Mouse (Mus musculus): Measurements from ENCODE around the gene Dxo. TPM values are rescaled to one million over a fixed set of nuclear protein-coding genes. Genes with fewer than 3 reads are reported as not detected.
"Not testable (repeated sequence)": the region's sequence is repeated elsewhere in the genome, so short reads cannot be mapped to it uniquely, and the experiment has no call there.

The Dxo gene
- polyA plus RNA-seq, 1 experiment from 2014 or later: 59.4 TPM

GRCm38 (mm10) chr17:34800781-34801305 lies 36.0 kb upstream of the Dxo start:
- 92% methylated on average over 16 of the region's 16 CpGs for WGBS
- H3K4me3 ChIP-seq (ENCODE audit: low read depth, low read length); H3K4me2 ChIP-seq (ENCODE audit: low read depth, low read length); H3K9me3 ChIP-seq (ENCODE audit: control insufficient read depth, low read length); H3K9ac ChIP-seq (replicated peaks; ENCODE audit: low read depth, low read length); H3K4me1 ChIP-seq (ENCODE audit: control insufficient read depth, insufficient read depth, low read length); H3K36me3 ChIP-seq (ENCODE audit: control insufficient read depth, insufficient read depth, low read length); H3K27me3 ChIP-seq (ENCODE audit: control insufficient read depth, insufficient read depth, low read length); ATAC-seq (ENCODE audit: low read depth); H3K27ac ChIP-seq (ENCODE audit: low read depth, low read length): not testable (repeated sequence)

GRCm38 (mm10) chr17:34802756-34803155 lies 34.1 kb upstream of the Dxo start:
- not testable (repeated sequence) for H3K27ac ChIP-seq (ENCODE audit: low read depth, low read length); H3K9me3 ChIP-seq (ENCODE audit: control insufficient read depth, low read length); H3K4me1 ChIP-seq (ENCODE audit: control insufficient read depth, insufficient read depth, low read length); H3K9ac ChIP-seq (replicated peaks; ENCODE audit: low read depth, low read length); H3K36me3 ChIP-seq (ENCODE audit: control insufficient read depth, insufficient read depth, low read length); H3K27me3 ChIP-seq (ENCODE audit: control insufficient read depth, insufficient read depth, low read length); H3K4me3 ChIP-seq (ENCODE audit: low read depth, low read length); ATAC-seq (ENCODE audit: low read depth); H3K4me2 ChIP-seq (ENCODE audit: low read depth, low read length)
- WGBS: 90% methylated on average over 9 of the region's 9 CpGs

GRCm38 (mm10) chr17:34803367-34803766 lies 33.5 kb upstream of the Dxo start:
- H3K4me3 ChIP-seq (ENCODE audit: low read depth, low read length); H3K4me1 ChIP-seq (ENCODE audit: control insufficient read depth, insufficient read depth, low read length); H3K27me3 ChIP-seq (ENCODE audit: control insufficient read depth, insufficient read depth, low read length); H3K36me3 ChIP-seq (ENCODE audit: control insufficient read depth, insufficient read depth, low read length); H3K9me3 ChIP-seq (ENCODE audit: control insufficient read depth, low read length); ATAC-seq (ENCODE audit: low read depth); H3K9ac ChIP-seq (replicated peaks; ENCODE audit: low read depth, low read length); H3K27ac ChIP-seq (ENCODE audit: low read depth, low read length); H3K4me2 ChIP-seq (ENCODE audit: low read depth, low read length): not testable (repeated sequence)
- WGBS: 88% methylated on average over 6 of the region's 6 CpGs

GRCm38 (mm10) chr17:34804301-34804700 lies 32.5 kb upstream of the Dxo start, which contains the start of gene Cyp21a1:
Gene Cyp21a1, minus strand, starts transcription at chr17:34804561.
- not testable (repeated sequence) for H3K4me3 ChIP-seq (ENCODE audit: low read depth, low read length); H3K9me3 ChIP-seq (ENCODE audit: control insufficient read depth, low read length); H3K4me2 ChIP-seq (ENCODE audit: low read depth, low read length); H3K36me3 ChIP-seq (ENCODE audit: control insufficient read depth, insufficient read depth, low read length); H3K27me3 ChIP-seq (ENCODE audit: control insufficient read depth, insufficient read depth, low read length); ATAC-seq (ENCODE audit: low read depth); H3K27ac ChIP-seq (ENCODE audit: low read depth, low read length); H3K4me1 ChIP-seq (ENCODE audit: control insufficient read depth, insufficient read depth, low read length); H3K9ac ChIP-seq (replicated peaks; ENCODE audit: low read depth, low read length)
- WGBS: 88% methylated on average over 2 of the region's 6 CpGs

- WGBS: 76% methylated on average over 6 of the region's 6 CpGs
Measured at GRCm38 (mm10) chr17:34804871-34805562, 31.8 kb upstream of the Dxo start.

GRCm38 (mm10) chr17:34807176-34807575 lies 29.6 kb upstream of the Dxo start:
- Histone ChIP-seq H3K4me1 (ENCODE audit: control insufficient read depth, insufficient read depth, low read length) (no peaks in the 10 kb centered on the region), H3K9ac (replicated peaks; ENCODE audit: low read depth, low read length) (no peak overlapping the region), H3K36me3 (ENCODE audit: control insufficient read depth, insufficient read depth, low read length) (no peaks in the 10 kb centered on the region), H3K27me3 (ENCODE audit: control insufficient read depth, insufficient read depth, low read length) (no peaks in the 10 kb centered on the region), H3K9me3 (ENCODE audit: control insufficient read depth, low read length) (no peaks in the 10 kb centered on the region), H3K27ac (ENCODE audit: low read depth, low read length) (no peak overlapping the region), H3K4me3 (ENCODE audit: low read depth, low read length) (no peak overlapping the region), H3K4me2 (ENCODE audit: low read depth, low read length) (no peak overlapping the region)
- ATAC-seq (ENCODE audit: low read depth): no peak
- 66% methylated on average over 3 of the region's 3 CpGs for WGBS

More at GRCm38 (mm10) chr17:34804871-34805562, 31.8 kb upstream of the Dxo start:
- Histone ChIP-seq H3K4me3 (ENCODE audit: low read depth, low read length) (no peak overlapping the region), H3K9ac (replicated peaks; ENCODE audit: low read depth, low read length) (no peak overlapping the region), H3K27me3 (ENCODE audit: control insufficient read depth, insufficient read depth, low read length) (no peaks in the 10 kb centered on the region), H3K4me1 (ENCODE audit: control insufficient read depth, insufficient read depth, low read length) (no peaks in the 10 kb centered on the region), H3K9me3 (ENCODE audit: control insufficient read depth, low read length) (no peaks in the 10 kb centered on the region), H3K36me3 (ENCODE audit: control insufficient read depth, insufficient read depth, low read length) (no peaks in the 10 kb centered on the region), H3K4me2 (ENCODE audit: low read depth, low read length) (no peak overlapping the region), H3K27ac (ENCODE audit: low read depth, low read length) (no peak overlapping the region)
- ATAC-seq (ENCODE audit: low read depth): no peak

- Histone ChIP-seq H3K36me3 (ENCODE audit: control insufficient read depth, insufficient read depth, low read length) (no peaks in the 10 kb centered on the region), H3K27me3 (ENCODE audit: control insufficient read depth, insufficient read depth, low read length) (no peaks in the 10 kb centered on the region)
- ATAC-seq (ENCODE audit: low read depth): no peak
Measured at GRCm38 (mm10) chr17:34808599-34809205, 28.1 kb upstream of the Dxo start.

GRCm38 (mm10) chr17:34810411-34810810 lies 26.4 kb upstream of the Dxo start:
- H3K4me2 ChIP-seq (ENCODE audit: low read depth, low read length); ATAC-seq (ENCODE audit: low read depth); H3K36me3 ChIP-seq (ENCODE audit: control insufficient read depth, insufficient read depth, low read length); H3K4me1 ChIP-seq (ENCODE audit: control insufficient read depth, insufficient read depth, low read length); H3K9me3 ChIP-seq (ENCODE audit: control insufficient read depth, low read length); H3K27me3 ChIP-seq (ENCODE audit: control insufficient read depth, insufficient read depth, low read length); H3K4me3 ChIP-seq (ENCODE audit: low read depth, low read length); H3K9ac ChIP-seq (replicated peaks; ENCODE audit: low read depth, low read length); H3K27ac ChIP-seq (ENCODE audit: low read depth, low read length): not testable (repeated sequence)
- WGBS: 91% methylated on average over 5 of the region's 5 CpGs

More at GRCm38 (mm10) chr17:34808599-34809205, 28.1 kb upstream of the Dxo start:
- Histone ChIP-seq H3K4me1 (ENCODE audit: control insufficient read depth, insufficient read depth, low read length) (no peaks in the 10 kb centered on the region), H3K4me2 (ENCODE audit: low read depth, low read length) (no peak overlapping the region), H3K4me3 (ENCODE audit: low read depth, low read length) (no peak overlapping the region), H3K9me3 (ENCODE audit: control insufficient read depth, low read length) (no peaks in the 10 kb centered on the region), H3K9ac (replicated peaks; ENCODE audit: low read depth, low read length) (no peak overlapping the region), H3K27ac (ENCODE audit: low read depth, low read length) (no peak overlapping the region)
- WGBS: 83% methylated on average over 6 of the region's 6 CpGs

- not testable (repeated sequence) for H3K9me3 ChIP-seq (ENCODE audit: control insufficient read depth, low read length); H3K4me3 ChIP-seq (ENCODE audit: low read depth, low read length); H3K27ac ChIP-seq (ENCODE audit: low read depth, low read length); H3K36me3 ChIP-seq (ENCODE audit: control insufficient read depth, insufficient read depth, low read length); H3K27me3 ChIP-seq (ENCODE audit: control insufficient read depth, insufficient read depth, low read length); ATAC-seq (ENCODE audit: low read depth); H3K4me1 ChIP-seq (ENCODE audit: control insufficient read depth, insufficient read depth, low read length); H3K9ac ChIP-seq (replicated peaks; ENCODE audit: low read depth, low read length); H3K4me2 ChIP-seq (ENCODE audit: low read depth, low read length)
- 90% methylated on average over 8 of the region's 8 CpGs for WGBS
Measured at GRCm38 (mm10) chr17:34810811-34811210, 26.0 kb upstream of the Dxo start.

Measured in neural tube, embryonic 14.5 days (tissue).